Mouse (Mus musculus) limb, embryonic 12.5 days (tissue): ENCODE results near the gene Pcna. TPM values are rescaled to one million over a fixed set of nuclear protein-coding genes. Genes with fewer than 3 reads are reported as not detected.

Experiments
- ATAC-seq: fragments of 200-750 bp; cut with Nextera tagmentation; 2 replicates; pipeline ENCODE4 v1.8.0; 2017; ENCODE audit warnings: low read depth, moderate TSS enrichment; ENCODE audit not compliant: insufficient number of reproducible peaks, insufficient read depth, low FRiP score, low TSS enrichment
- H3K27ac ChIP-seq: fragments of 300-500 bp; sonication (generic); 2 replicates; pipeline ENCODE4 v1.5.1; 2016; ENCODE audit warnings: mild to moderate bottlenecking, moderate library complexity
- H3K27me3 ChIP-seq: fragments of 300-500 bp; sonication (generic); 2 replicates; pipeline ENCODE4 v1.6.1; 2016; ENCODE audit warnings: mild to moderate bottlenecking, moderate library complexity
- H3K36me3 ChIP-seq: fragments of 300-500 bp; sonication (generic); 2 replicates; pipeline ENCODE4 v1.6.1; 2016; ENCODE audit warnings: mild to moderate bottlenecking, moderate library complexity
- H3K4me1 ChIP-seq: fragments of 300-500 bp; sonication (generic); replicated peaks from 2 replicates; pipeline ENCODE4 v1.6.1; 2016
- H3K4me2 ChIP-seq: fragments of 300-500 bp; sonication (generic); 2 replicates; pipeline ENCODE4 v1.6.1; 2016; ENCODE audit warnings: mild to moderate bottlenecking, moderate library complexity
- H3K4me3 ChIP-seq: fragments of 300-500 bp; sonication (generic); replicated peaks from 2 replicates; pipeline ENCODE4 v1.5.1; 2016; ENCODE audit warnings: mild to moderate bottlenecking
- H3K9ac ChIP-seq: fragments of 300-500 bp; sonication (generic); replicated peaks from 2 replicates; pipeline ENCODE4 v1.6.1; 2016; ENCODE audit warnings: mild to moderate bottlenecking, moderate library complexity
- H3K9me3 ChIP-seq: fragments of 300-500 bp; sonication (generic); 2 replicates; pipeline ENCODE4 v1.6.1; 2016; ENCODE audit warnings: mild to moderate bottlenecking, moderate library complexity
- WGBS: fragments of 180-500 bp; shearing (Covaris S2); methylation state at CpG from one replicate; pipeline ENCODE4 v1.1.7; 2016; 5-methylcytosine and 5-hydroxymethylcytosine counted together
- polyA plus RNA-seq: library from polyadenylated mRNA; unstranded; fragments of >200 nt; fragmentation: Nextera tagmentation; extraction: Ambion mirVana; gene quantifications from 2 replicates; pipeline ENCODE4 v1.2.1, GENCODE M21; 2016

Gene Pcna
- polyA plus RNA-seq, 1 experiment from 2014 or later = 311 TPM

DNA sequence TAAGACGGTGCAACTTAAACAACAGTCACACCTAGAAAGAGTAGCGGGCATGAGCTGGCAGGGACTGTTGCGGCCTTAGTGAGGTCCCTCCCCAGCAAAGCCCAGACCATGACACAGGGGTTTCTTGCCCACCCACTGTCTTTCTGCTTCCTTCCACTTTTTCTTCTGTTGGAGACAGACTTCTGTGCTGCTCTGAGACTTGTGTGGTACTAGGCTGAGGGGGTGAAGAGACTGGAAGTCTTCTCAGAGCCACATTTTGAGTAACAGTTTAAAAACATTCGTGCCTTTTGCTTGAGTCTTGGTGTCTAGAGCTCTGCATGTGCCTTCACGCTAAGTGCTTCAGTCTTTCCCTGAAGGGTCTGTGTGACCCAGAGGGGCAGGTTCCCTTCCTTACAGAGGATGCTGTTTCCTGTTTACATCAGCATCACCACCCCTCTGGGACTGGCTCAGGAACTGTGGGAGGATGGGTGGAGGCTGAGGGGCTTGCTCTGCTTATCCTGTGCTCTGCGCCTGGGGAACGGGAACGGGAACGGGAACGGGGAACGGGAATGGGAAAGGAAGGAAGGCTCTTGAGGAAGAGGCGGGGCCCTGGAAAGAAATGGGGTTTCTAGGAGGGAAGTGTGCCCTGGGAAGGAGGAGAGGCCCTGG, 31.5 kb upstream of the Pcna start:
- Histone ChIP-seq H3K27ac (peak overlapping the region; percentile 50; the same call in 1 of the 2 replicates), H3K4me2 (no peak overlapping the region)
- ATAC-seq = no peak

DNA sequence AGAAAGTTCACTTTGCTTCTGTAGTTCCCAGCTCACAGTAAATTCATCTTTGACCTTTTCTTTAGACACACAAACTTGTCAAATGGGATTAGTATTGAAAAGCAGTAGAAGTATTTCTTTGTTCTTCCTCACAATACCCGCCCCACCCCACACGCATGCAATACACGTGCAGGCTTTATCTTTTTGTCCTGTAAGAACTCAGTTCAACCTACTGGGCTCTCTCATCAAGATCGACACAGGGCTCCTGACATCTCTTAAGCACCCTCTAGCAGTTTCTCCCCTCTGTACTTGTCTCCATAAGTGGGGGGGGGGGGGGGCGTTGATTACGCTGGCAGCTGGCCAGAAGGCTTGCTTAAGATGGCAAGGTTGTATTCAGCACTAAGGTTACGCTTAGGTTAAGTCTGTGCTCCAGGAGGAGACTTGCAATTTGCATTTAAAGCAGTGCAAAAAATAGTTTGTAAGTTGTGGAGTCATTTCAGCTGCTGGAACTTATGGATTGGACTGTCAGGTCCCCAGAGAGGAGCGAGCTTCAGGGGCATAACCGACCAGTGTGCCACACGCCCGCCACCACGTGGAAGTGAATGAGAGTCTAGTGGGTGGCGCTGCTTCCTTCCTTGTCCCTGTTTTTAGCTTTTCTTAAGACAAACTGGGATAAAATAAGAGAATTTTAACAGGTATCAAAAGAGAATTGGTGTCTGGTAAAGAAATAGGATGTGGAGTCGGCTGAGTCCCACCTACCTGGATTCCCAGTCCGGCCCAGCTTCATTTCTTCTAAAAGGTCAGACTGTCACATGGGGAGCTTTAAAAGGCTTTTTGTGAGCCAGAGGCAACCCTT, 30.3 kb upstream of the Pcna start:
- H3K9ac ChIP-seq = no peak overlapping the region
- 81% methylated on average over 15 of the region's 15 CpGs for WGBS
- 0 out of 2 replicates have a peak, but pooled peaks cover 3% of the 10 kb centered on the region for H3K9me3 ChIP-seq
- H3K27ac ChIP-seq = peak overlapping the region; percentile 53
- H3K4me3 ChIP-seq = no peak overlapping the region
- H3K27me3 ChIP-seq = no peaks in the 10 kb centered on the region
- H3K4me2 ChIP-seq = no peak overlapping the region
- no peak for ATAC-seq
- peaks cover 8% of the 10 kb centered on the region for H3K36me3 ChIP-seq
- H3K4me1 ChIP-seq = peaks cover 35% of the 10 kb centered on the region

More for the DNA sequence above, 31.5 kb upstream of the Pcna start:
- Histone ChIP-seq H3K4me3 (no peak overlapping the region), H3K4me1 (peaks cover 35% of the 10 kb centered on the region), H3K9ac (no peak overlapping the region), H3K27me3 (no peaks in the 10 kb centered on the region), H3K36me3 (peaks cover 8% of the 10 kb centered on the region), H3K9me3 (0 out of 2 replicates have a peak, but pooled peaks cover 3% of the 10 kb centered on the region)
- 83% methylated on average over 12 of the region's 12 CpGs for whole genome bisulfite sequencing

DNA sequence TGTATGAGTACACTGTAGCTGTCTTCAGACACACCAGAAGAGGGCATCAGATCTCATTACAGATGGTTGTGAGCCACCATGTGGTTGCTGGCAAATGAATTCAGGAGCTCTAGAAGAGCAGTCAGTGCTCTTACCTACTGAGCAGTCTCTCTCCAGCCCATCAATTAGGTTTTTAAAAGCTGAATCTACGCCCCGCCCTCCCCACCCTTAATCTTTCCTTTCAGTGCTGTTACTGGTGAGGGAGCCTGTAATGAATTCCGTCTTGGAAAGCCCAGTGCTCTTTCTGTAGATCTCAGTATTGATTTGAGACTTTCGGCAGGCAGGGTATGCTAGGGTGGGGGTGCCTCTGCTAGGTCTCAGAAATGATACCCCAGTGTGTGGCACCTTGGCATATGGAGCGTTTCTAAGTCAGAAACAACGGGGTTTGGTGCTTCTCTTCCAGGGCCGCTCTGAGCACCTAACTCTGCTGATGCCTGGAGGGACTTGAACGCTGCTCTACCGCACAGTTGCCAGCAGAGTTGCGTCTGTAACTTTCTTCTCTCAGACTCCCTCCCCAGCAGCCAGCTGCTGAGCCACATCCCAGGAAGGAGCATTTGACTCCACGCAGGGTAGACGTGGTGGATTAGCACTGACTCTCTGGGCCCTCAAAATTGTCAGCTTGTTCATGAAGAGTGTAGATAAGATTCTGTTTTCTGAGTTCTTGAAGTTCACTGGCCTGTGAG, 29.5 kb upstream of the Pcna start:
- H3K4me1 ChIP-seq = peaks cover 35% of the 10 kb centered on the region
- H3K36me3 ChIP-seq = peaks cover 8% of the 10 kb centered on the region
- WGBS = 43% methylated on average over 12 of the region's 12 CpGs
- no peak overlapping the region for H3K9ac ChIP-seq
- H3K4me3 ChIP-seq = no peak overlapping the region
- no peak for ATAC-seq
- peak overlapping the region; percentile 53 for H3K27ac ChIP-seq
- H3K27me3 ChIP-seq = no peaks in the 10 kb centered on the region
- 0 out of 2 replicates have a peak, but pooled peaks cover 3% of the 10 kb centered on the region for H3K9me3 ChIP-seq
- H3K4me2 ChIP-seq = no peak overlapping the region

DNA sequence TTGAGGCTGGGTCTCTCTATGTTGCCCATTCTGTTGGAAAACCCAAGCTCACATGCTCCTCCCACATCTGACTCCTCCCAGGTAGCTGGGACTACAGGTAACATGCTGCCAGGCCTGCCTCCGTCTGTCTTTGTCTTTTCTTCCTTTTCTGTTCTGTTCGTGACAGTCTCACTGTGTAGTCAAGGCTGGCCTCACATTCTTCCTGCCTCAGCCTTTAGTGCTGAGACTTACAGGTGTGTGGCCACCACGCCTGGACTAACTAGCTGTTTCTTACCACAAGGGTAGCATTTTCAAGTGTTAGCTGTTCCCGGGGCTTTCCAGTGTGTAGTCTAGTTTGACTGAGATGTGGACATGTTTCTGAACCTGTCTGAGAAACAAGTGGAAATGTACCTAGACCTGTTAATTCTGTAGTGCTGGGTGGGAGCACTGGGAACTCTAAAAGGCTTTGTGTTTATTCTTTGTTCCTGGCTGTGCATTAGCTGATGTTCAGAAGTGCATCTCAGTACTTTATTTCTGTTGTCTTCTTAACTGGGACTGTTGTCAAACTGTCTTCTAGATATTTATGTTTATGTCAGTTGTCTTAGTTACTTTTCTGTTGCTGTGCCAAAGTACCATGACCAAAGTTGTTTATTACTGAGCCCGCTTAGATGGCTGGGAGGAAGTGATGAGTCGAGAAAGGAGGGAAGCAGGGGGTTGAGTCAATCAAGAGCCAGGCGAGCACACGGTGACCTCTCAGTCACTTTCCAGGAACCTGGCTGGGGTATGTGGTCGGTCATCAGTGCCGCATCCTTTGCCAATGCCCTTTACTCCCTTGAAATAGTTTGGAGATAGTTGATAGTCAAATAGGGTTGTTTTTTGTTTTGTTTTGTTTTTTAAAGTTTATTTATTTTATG, 28.7 kb upstream of the Pcna start:
- no peak overlapping the region for H3K4me2 ChIP-seq
- ATAC-seq = no peak
- no peak overlapping the region for H3K4me3 ChIP-seq
- no peak overlapping the region for H3K9ac ChIP-seq
- peaks cover 35% of the 10 kb centered on the region for H3K4me1 ChIP-seq
- no peaks in the 10 kb centered on the region for H3K27me3 ChIP-seq
- no peak overlapping the region for H3K27ac ChIP-seq
- no peaks in the 10 kb centered on the region for H3K9me3 ChIP-seq
- peaks cover 8% of the 10 kb centered on the region for H3K36me3 ChIP-seq
- 73% methylated on average over 10 of the region's 10 CpGs for WGBS

DNA sequence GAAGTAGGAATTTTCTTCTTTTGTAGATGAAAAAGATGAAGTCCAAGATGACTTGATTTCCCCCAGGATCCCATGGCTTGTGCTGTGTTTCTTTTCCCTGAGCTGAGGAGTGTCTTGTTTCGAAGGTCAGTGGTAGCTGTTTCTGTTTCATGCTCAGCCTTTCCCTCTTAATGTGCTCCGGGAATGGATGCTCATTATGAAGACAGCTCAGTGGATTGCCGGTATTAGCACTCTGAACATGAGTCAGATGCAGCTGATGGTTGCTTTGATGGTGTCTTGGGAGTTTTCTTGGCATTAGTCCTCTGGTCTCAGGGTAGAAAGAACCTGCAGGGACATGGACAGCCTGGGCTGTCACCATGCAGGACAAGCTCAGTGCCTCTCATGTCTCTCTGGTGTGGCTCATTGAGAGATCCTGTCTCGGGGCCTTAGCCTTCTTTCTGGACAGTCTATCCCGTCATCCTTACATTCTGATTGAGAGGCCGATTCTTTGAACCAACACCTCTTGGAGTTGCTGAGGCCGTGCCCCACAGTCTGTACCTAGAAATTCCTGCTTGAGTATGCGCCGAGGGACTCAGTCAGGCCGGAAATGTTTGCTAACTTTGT, 27.5 kb upstream of the Pcna start:
- Histone ChIP-seq H3K27me3 (no peaks in the 10 kb centered on the region), H3K4me2 (no peak overlapping the region), H3K27ac (no peak overlapping the region), H3K36me3 (peaks cover 8% of the 10 kb centered on the region), H3K4me1 (peaks cover 32% of the 10 kb centered on the region), H3K9me3 (no peaks in the 10 kb centered on the region), H3K4me3 (no peak overlapping the region), H3K9ac (no peak overlapping the region)
- no peak for ATAC-seq
- WGBS = 92% methylated on average over 10 of the region's 10 CpGs

DNA sequence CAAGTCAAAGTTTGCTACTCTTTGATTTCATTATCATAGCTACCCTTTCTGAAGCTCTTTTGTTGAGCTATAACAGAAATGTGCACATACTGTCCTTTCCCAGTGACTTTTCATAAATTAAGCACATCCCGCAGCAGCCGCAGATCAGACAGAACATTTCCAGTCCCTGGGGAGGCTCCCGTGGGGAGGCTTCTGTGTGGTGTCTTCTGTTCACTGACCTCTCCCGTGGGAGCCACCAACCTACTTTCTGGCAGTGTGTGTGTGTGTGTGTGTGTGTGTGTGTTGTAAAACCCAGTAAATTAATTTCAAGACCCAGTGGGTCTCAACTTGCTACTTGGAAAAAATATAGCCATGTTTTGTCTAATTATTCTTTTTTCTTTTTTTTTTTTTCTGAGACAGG, 26.9 kb upstream of the Pcna start:
- H3K4me1 ChIP-seq = peaks cover 32% of the 10 kb centered on the region
- no peak overlapping the region for H3K27ac ChIP-seq
- no peak overlapping the region for H3K4me2 ChIP-seq
- no peak for ATAC-seq
- no peak overlapping the region for H3K4me3 ChIP-seq
- peaks cover 8% of the 10 kb centered on the region for H3K36me3 ChIP-seq
- no peaks in the 10 kb centered on the region for H3K27me3 ChIP-seq
- no peak overlapping the region for H3K9ac ChIP-seq
- no peaks in the 10 kb centered on the region for H3K9me3 ChIP-seq
- WGBS = 82% methylated on average over 4 of the region's 4 CpGs

DNA sequence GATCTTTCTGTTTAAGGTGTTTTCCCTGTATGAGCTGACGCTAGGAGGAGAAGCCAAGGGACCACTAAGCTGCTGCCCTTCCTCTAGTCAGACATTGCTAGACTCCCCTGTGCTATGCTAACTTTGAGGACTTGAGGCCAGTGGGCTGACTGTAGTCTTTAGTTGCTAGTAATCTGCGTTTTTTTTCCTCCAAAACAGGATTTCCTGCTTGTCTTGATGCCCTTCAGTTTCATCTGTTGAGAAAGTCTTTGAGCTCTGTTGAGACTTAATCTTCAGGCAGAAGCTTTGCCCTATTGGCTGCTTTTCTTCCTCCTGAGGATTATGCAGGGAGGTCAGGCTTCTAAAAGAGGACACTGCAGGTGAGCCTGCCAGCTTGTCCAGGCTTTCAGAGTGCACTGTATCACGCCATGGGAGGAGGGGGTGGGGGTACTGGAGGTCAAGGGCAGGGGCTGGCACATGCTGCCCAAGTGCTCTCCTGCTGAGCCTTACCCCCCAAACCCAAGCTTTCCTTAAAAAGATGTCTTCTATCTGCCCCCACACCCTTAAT, 26.3 kb upstream of the Pcna start:
- no peak overlapping the region for H3K4me2 ChIP-seq
- 78% methylated on average over 3 of the region's 3 CpGs for WGBS
- H3K27me3 ChIP-seq = no peaks in the 10 kb centered on the region
- ATAC-seq = no peak
- H3K4me1 ChIP-seq = peaks cover 26% of the 10 kb centered on the region
- H3K36me3 ChIP-seq = peaks cover 8% of the 10 kb centered on the region
- no peak overlapping the region for H3K27ac ChIP-seq
- no peak overlapping the region for H3K4me3 ChIP-seq
- H3K9ac ChIP-seq = no peak overlapping the region
- H3K9me3 ChIP-seq = no peaks in the 10 kb centered on the region

DNA sequence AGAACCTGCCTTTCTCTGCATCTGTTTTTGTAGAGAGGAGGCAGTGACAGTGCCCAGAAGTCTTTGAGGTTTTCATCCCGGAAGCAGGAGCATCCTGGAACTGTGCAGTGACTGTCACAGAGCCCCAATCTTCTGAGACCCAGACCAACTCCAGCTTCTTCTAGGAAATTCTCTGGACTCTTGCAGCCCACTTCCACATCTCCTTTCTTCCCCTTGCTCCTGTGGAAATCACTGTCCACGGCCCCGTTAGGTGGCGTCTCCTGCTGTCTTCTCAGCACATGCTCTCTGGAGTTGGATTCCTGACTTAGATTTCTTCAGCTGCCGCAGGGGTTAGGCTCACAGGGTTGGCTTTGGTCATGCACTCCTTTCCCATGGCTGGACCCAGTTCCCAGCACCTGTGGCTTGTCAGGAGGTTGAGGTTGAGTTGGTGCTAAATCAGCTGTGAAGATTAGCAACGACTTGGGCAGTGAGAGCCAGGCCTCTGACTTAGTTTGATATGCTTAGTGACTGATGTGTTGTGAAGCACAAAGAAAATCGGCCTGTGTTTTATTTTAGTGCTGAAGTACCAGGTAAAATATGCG, 25.2 kb upstream of the Pcna start:
- H3K36me3 ChIP-seq = peaks cover 8% of the 10 kb centered on the region
- no peaks in the 10 kb centered on the region for H3K27me3 ChIP-seq
- 76% methylated on average over 8 of the region's 8 CpGs for WGBS
- no peak overlapping the region for H3K9ac ChIP-seq
- H3K9me3 ChIP-seq = no peaks in the 10 kb centered on the region
- no peak overlapping the region for H3K4me3 ChIP-seq
- H3K4me1 ChIP-seq = peaks cover 16% of the 10 kb centered on the region
- H3K27ac ChIP-seq = no peak overlapping the region
- no peak overlapping the region for H3K4me2 ChIP-seq
- no peak for ATAC-seq

DNA sequence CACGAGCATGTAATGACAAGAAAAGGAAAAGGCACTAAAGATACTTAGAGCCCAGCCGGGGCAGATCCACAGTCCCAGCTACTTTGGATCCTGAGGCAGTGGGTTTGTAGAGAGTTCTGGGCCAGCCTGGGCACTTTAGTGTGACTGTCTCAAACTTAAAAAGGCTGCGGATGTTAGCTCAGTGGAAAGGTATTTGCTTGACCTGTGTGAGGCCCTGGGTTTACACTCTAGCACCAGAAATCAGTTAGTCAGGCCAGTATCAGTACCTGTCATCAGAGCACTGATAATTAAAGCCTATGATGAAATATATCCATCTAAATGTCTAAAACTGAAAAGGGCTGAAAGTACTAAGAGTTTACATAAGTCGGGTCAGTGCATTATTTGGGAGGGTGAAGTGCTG, 23.1 kb upstream of the Pcna start:
- no peak for ATAC-seq
- WGBS = 76% methylated on average over 4 of the region's 4 CpGs
- Histone ChIP-seq H3K36me3 (peaks cover 8% of the 10 kb centered on the region), H3K4me2 (no peak overlapping the region), H3K4me1 (no peaks in the 10 kb centered on the region; the same call in 1 of the 2 replicates), H3K27me3 (no peaks in the 10 kb centered on the region), H3K4me3 (no peak overlapping the region), H3K27ac (no peak overlapping the region), H3K9me3 (no peaks in the 10 kb centered on the region), H3K9ac (no peak overlapping the region)

DNA sequence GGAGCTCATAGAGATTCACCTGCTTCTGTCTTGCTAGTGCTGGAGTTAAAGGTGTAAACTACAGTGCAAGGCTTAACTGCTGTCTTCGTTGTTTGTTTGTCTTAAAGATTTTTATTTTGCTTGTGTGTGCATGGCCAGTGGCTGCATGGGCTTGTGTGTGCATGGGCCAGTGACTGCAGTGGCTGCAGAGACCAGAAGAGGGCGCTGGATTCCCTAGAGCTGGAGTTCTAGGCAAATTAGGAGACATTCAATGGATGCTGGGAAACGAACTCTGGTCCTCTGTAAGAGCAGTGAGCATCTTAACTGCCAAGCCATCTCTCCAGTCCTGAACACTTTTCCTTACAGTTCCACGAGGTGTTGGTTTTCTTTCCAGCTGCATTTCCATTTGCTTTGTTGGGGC, 22.4 kb upstream of the Pcna start:
- 76% methylated on average over 4 of the region's 4 CpGs for WGBS
- ATAC-seq = no peak
- no peaks in the 10 kb centered on the region for H3K27me3 ChIP-seq

More for the DNA sequence above, 22.4 kb upstream of the Pcna start:
- H3K27ac ChIP-seq = no peak overlapping the region
- no peaks in the 10 kb centered on the region; the same call in 1 of the 2 replicates for H3K4me1 ChIP-seq
- no peak overlapping the region for H3K4me3 ChIP-seq
- H3K36me3 ChIP-seq = peaks cover 3% of the 10 kb centered on the region
- H3K9ac ChIP-seq = no peak overlapping the region
- no peak overlapping the region for H3K4me2 ChIP-seq
- no peaks in the 10 kb centered on the region for H3K9me3 ChIP-seq
